Mouse (Mus musculus): ENCODE measurements around the gene Rabggtb. TPM values are rescaled to one million over a fixed set of nuclear protein-coding genes. Genes with fewer than 3 reads are reported as not detected.
"Not testable (repeated sequence)": the region's sequence is repeated elsewhere in the genome, so short reads cannot be mapped to it uniquely, and the experiment has no call there.

Rabggtb gene
- polyA plus RNA-seq, 1 experiment from 2014 or later, result 53.4 TPM

DNA sequence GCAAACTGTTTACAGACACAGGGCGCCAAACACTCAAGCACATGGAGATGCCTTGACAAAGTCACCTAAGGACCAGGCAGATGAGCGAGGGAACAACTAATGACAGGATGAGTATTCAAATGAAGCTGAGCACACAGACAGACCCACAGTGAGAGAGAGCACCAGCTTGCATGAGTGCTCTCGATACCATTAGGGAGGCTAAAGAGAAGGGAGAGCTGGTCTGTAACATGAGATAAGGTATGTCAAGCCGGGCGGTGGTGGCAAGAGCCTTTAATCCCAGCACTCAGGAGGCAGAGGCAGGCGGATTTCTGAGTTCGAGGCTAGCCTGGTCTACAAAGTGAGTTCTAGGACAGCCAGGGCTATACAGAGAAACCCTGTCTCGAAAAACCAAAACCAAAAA, 52.4 kb downstream of the Rabggtb start:
- not testable (repeated sequence) for H3K4me2 ChIP-seq; H3K4me1 ChIP-seq (ENCODE audit: control insufficient read depth, insufficient read depth, low read length); H3K36me3 ChIP-seq (ENCODE audit: control insufficient read depth, insufficient read depth, low read length); H3K9me3 ChIP-seq (replicated peaks; ENCODE audit: control insufficient read depth, low read length); H3K4me3 ChIP-seq (ENCODE audit: low read depth, low read length); ATAC-seq (replicated peaks; ENCODE audit: insufficient number of reproducible peaks, low FRiP score, low TSS enrichment); H3K27ac ChIP-seq (ENCODE audit: low read depth, low read length); H3K9ac ChIP-seq (ENCODE audit: low read depth, low read length); H3K27me3 ChIP-seq (ENCODE audit: control insufficient read depth, insufficient read depth, low read length)
- 77% methylated on average over 8 of the region's 8 CpGs for WGBS (ENCODE audit: insufficient replicate concordance)

DNA sequence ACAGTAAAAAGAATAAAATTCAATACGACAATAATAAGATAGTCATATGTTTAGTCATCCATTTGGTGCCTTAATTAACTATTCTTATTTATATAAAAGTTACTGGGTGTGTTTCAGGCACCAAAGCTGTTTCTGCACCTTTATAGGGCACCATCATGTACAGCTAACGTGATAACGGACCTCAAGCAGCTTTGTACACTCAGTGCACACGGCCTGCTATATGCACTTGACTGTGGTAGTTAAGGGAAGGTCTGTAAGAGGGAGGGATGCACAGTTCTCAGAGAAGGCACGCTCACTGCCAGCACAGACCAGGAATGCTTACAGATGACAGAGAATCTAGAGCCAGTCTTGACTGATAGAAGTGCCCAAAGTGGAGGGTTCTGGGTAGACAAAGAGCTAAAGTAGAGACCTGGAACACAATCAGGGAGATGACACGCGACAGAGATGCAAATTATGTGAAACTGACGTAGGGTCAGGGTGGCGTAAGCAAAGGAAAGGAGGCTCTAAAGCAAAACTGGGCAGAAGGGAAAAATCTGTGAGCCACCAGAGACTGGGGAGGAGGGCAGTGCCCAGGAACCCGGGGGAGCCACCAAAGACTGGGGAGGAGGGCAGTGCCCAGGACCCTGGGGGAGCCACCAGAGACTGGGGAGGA, 54.3 kb downstream of the Rabggtb start:
- WGBS (ENCODE audit: insufficient replicate concordance), result 75% methylated on average over 10 of the region's 10 CpGs
- Histone ChIP-seq H3K4me1 (ENCODE audit: control insufficient read depth, insufficient read depth, low read length) (no peaks in the 10 kb centered on the region), H3K4me3 (ENCODE audit: low read depth, low read length) (no peak overlapping the region), H3K4me2 (no peak overlapping the region), H3K36me3 (ENCODE audit: control insufficient read depth, insufficient read depth, low read length) (no peaks in the 10 kb centered on the region), H3K27me3 (ENCODE audit: control insufficient read depth, insufficient read depth, low read length) (peaks cover 14% of the 10 kb centered on the region), H3K9me3 (replicated peaks; ENCODE audit: control insufficient read depth, low read length) (no peaks in the 10 kb centered on the region), H3K9ac (ENCODE audit: low read depth, low read length) (no peak overlapping the region), H3K27ac (ENCODE audit: low read depth, low read length) (no peak overlapping the region)
- ATAC-seq (replicated peaks; ENCODE audit: insufficient number of reproducible peaks, low FRiP score, low TSS enrichment), result no peak

Other genes starting within 250 kb of the Rabggtb start
- 29.6 and 33.6 TPM in 2 replicates for gene St6galnac3, start 187.8 kb downstream of the Rabggtb start, polyA plus RNA-seq (2014; fragmentation: Nextera tagmentation; extraction: Ambion mirVana)
- 1.4 and 2.7 TPM in 2 replicates for gene Asb17, start 68.8 kb downstream of the Rabggtb start, polyA plus RNA-seq (2014; fragmentation: Nextera tagmentation; extraction: Ambion mirVana)
- 0.09 TPM in 1 of 2 replicates, not detected in the other for gene Msh4, start 6.9 kb downstream of the Rabggtb start, polyA plus RNA-seq (2014; fragmentation: Nextera tagmentation; extraction: Ambion mirVana)
- 160 and 165 TPM in 2 replicates for gene Acadm, start 31.6 kb upstream of the Rabggtb start, polyA plus RNA-seq (2014; fragmentation: Nextera tagmentation; extraction: Ambion mirVana)
- 1.8 TPM in 2 replicates for gene Slc44a5, start 60.4 kb upstream of the Rabggtb start, polyA plus RNA-seq (2014; fragmentation: Nextera tagmentation; extraction: Ambion mirVana)